Mouse (Mus musculus) heart, embryonic 13.5 days (tissue): ENCODE results near the gene Pmf1. TPM values are rescaled to one million over a fixed set of nuclear protein-coding genes. Genes with fewer than 3 reads are reported as not detected.
A peak's percentile ranks its signal among the peaks of the same experiment; 100 is the strongest.

ENCODE experiments used
- ATAC-seq: fragments of 200-750 bp; cut with Nextera tagmentation; 2 replicates; pipeline ENCODE4 v1.8.0; 2017; ENCODE audit warnings: moderate TSS enrichment; ENCODE audit not compliant: insufficient number of reproducible peaks, low FRiP score, low TSS enrichment; ENCODE audit errors: extremely low read depth
- H3K27ac ChIP-seq: fragments of 300-500 bp; sonication (generic); replicated peaks from 2 replicates; pipeline ENCODE4 v1.5.1; 2015; ENCODE audit warnings: moderate library complexity, mild to moderate bottlenecking, inconsistent platforms
- H3K27me3 ChIP-seq: fragments of 300-500 bp; sonication (generic); replicated peaks from 2 replicates; pipeline ENCODE4 v1.6.1; 2015; ENCODE audit warnings: mild to moderate bottlenecking, inconsistent platforms
- H3K36me3 ChIP-seq: fragments of 300-500 bp; sonication (generic); 2 replicates; pipeline ENCODE4 v1.6.1; 2015; ENCODE audit warnings: mild to moderate bottlenecking, inconsistent platforms
- H3K4me1 ChIP-seq: fragments of 300-500 bp; sonication (generic); 2 replicates; pipeline ENCODE4 v1.6.1; 2015; ENCODE audit warnings: inconsistent platforms
- H3K4me2 ChIP-seq: fragments of 300-500 bp; sonication (generic); 2 replicates; pipeline ENCODE4 v1.6.1; 2015; ENCODE audit warnings: inconsistent platforms, mild to moderate bottlenecking, moderate library complexity
- H3K4me3 ChIP-seq: fragments of 300-500 bp; sonication (generic); 2 replicates; pipeline ENCODE4 v1.5.1; 2015; ENCODE audit warnings: moderate library complexity, mild to moderate bottlenecking, inconsistent platforms
- H3K9ac ChIP-seq: fragments of 300-500 bp; sonication (generic); 2 replicates; pipeline ENCODE4 v1.6.1; 2015; ENCODE audit warnings: inconsistent platforms, mild to moderate bottlenecking, moderate library complexity
- H3K9me3 ChIP-seq: fragments of 300-500 bp; sonication (generic); 2 replicates; pipeline ENCODE4 v1.6.1; 2016; ENCODE audit warnings: inconsistent platforms
- WGBS: fragments of 180-500 bp; shearing (Covaris S2); methylation state at CpG from one replicate; pipeline ENCODE4 v1.1.7; 2015; ENCODE audit warnings: mixed read lengths; 5-methylcytosine and 5-hydroxymethylcytosine counted together
- polyA plus RNA-seq: library from polyadenylated mRNA; unstranded; fragments of >200 nt; fragmentation: Nextera tagmentation; extraction: Ambion mirVana; gene quantifications from 2 replicates; pipeline ENCODE4 v1.2.1, GENCODE M21; 2015

Gene Pmf1
- polyA plus RNA-seq, 1 experiment from 2014 or later, result 112 TPM

DNA sequence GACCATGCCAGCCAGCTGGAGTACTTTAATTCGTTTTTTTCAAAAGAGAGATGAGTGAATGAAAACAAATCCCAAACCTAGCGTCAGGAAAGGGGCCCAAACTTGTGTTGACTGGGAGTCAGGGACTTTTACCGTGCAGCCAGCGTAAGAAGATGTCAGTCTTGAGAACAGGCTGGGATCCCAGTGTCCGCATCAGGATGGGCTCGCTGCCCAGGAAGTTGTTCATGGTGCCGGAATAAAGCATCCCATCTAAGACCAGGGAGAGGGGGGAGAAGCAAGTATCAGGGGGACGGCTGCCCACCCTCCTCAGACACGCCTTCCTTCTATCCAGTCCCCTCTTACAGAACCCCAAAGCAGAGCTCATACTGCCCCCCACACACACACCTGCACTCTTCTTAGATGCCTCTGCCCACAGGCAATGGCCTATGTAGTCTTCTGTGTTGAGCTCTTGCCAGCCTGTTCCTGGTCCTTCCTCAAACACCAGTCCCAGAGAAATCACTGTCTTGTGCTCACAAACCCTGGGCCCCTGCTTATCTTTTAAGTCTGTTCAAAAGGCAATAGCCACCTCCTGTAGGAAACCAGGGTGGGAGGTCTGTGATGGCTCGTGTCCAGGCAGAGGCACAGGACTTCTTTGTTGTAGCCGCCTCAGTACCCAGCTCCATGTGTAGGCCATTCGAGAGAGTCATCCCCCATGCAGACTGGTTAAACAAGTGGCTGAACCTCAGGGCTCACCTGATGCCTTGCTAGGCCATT, 40.4 kb upstream of the Pmf1 start:
- no peak for ATAC-seq
- peaks cover 74% of the 10 kb centered on the region for H3K27me3 ChIP-seq
- 66% methylated on average over 12 of the region's 12 CpGs for WGBS

GRCm38 (mm10) chr3:88449395-88450023, 39.4 kb upstream of the Pmf1 start:
- H3K27me3 ChIP-seq, result peaks cover 69% of the 10 kb centered on the region
- peak overlapping the region; percentile 34 for H3K4me3 ChIP-seq
- peak overlapping the region; percentile 63; the same call in 1 of the 2 replicates for H3K9ac ChIP-seq
- peaks cover 25% of the 10 kb centered on the region for H3K4me1 ChIP-seq
- no peaks in the 10 kb centered on the region for H3K9me3 ChIP-seq
- H3K4me2 ChIP-seq, result peak overlapping the region; percentile 64
- no peaks in the 10 kb centered on the region for H3K36me3 ChIP-seq
- WGBS, result 9% methylated on average over 21 of the region's 21 CpGs
- no peak overlapping the region for H3K27ac ChIP-seq
- no peak for ATAC-seq

More for the DNA sequence above, 40.4 kb upstream of the Pmf1 start:
- H3K4me1 ChIP-seq, result peaks cover 31% of the 10 kb centered on the region
- H3K9ac ChIP-seq, result no peak overlapping the region
- no peaks in the 10 kb centered on the region for H3K36me3 ChIP-seq
- no peak overlapping the region for H3K27ac ChIP-seq
- no peaks in the 10 kb centered on the region for H3K9me3 ChIP-seq
- H3K4me2 ChIP-seq, result no peak overlapping the region
- H3K4me3 ChIP-seq, result no peak overlapping the region

GRCm38 (mm10) chr3:88448443-88448842, 38.3 kb upstream of the Pmf1 start:
- no peaks in the 10 kb centered on the region for H3K9me3 ChIP-seq
- peaks cover 58% of the 10 kb centered on the region for H3K27me3 ChIP-seq
- WGBS, result 87% methylated on average over 8 of the region's 8 CpGs
- H3K9ac ChIP-seq, result no peak overlapping the region
- no peak overlapping the region for H3K4me2 ChIP-seq
- H3K4me3 ChIP-seq, result no peak overlapping the region
- peaks cover 25% of the 10 kb centered on the region for H3K4me1 ChIP-seq
- no peaks in the 10 kb centered on the region for H3K36me3 ChIP-seq
- H3K27ac ChIP-seq, result no peak overlapping the region
- no peak for ATAC-seq

GRCm38 (mm10) chr3:88447676-88448183, 37.6 kb upstream of the Pmf1 start:
- Histone ChIP-seq H3K4me3 (no peak overlapping the region), H3K4me1 (peaks cover 25% of the 10 kb centered on the region), H3K27me3 (peaks cover 51% of the 10 kb centered on the region), H3K27ac (no peak overlapping the region), H3K9ac (no peak overlapping the region), H3K9me3 (no peaks in the 10 kb centered on the region), H3K36me3 (no peaks in the 10 kb centered on the region), H3K4me2 (no peak overlapping the region)
- WGBS, result 47% methylated on average over 8 of the region's 8 CpGs
- ATAC-seq, result no peak

DNA sequence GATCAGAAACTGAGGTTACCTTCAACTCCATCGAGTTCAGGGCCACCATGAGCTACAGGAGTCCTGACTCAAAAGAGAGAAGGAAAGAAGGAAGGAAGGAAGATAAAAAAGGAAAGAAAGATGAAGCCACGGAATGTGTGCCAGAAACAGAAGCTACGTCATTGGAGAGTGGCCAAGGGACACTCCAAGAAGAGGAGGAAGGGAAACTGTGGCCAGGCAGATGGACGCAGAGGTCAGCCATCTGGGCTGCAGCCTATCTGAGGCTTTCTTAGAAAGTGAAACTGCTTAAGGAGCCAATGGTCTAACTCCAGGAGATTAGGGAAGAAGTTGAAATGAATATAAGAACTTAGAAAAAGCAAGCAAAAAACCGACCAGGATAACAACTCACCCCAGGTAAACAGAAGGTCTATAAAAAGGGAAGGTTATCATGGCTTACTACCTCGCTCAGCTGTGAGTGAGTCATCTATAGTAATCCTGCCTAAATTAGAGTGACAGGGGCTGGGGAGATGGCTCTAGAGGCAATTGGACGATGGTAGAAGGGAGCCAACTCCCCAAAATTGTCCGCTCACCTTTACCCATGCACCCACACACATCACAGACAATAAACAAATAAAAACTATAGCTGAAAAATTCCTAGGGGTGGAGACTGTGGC, 36.5 kb upstream of the Pmf1 start:
- no peak overlapping the region for H3K9ac ChIP-seq
- no peak overlapping the region for H3K27ac ChIP-seq
- H3K9me3 ChIP-seq, result no peaks in the 10 kb centered on the region
- no peak overlapping the region for H3K4me3 ChIP-seq
- H3K27me3 ChIP-seq, result peaks cover 40% of the 10 kb centered on the region
- peaks cover 25% of the 10 kb centered on the region for H3K4me1 ChIP-seq
- no peak for ATAC-seq
- 45% methylated on average over 8 of the region's 8 CpGs for WGBS
- no peak overlapping the region for H3K4me2 ChIP-seq
- H3K36me3 ChIP-seq, result no peaks in the 10 kb centered on the region

DNA sequence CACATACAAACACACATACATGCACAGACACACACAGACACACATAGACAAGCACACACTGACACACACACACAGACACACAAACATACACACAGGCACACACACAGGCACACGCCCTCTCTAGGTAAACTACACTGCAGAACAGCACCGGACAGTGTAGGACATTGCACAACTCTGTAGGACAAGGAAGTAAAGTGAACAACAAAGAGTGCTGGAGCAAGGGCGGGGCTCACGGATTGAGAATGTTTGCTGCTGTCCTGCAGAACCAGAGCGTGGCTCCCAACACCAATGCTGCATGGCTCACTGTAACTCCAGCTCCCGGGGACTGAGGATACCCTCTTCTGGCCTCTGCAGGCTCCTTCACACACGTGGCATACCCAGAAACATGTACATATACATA, 32.8 kb upstream of the Pmf1 start:
- no peaks in the 10 kb centered on the region for H3K9me3 ChIP-seq
- peaks cover 30% of the 10 kb centered on the region for H3K4me1 ChIP-seq
- H3K9ac ChIP-seq, result no peak overlapping the region
- H3K4me2 ChIP-seq, result no peak overlapping the region
- 61% methylated on average over 7 of the region's 7 CpGs for WGBS
- H3K27ac ChIP-seq, result no peak overlapping the region
- no peak for ATAC-seq
- H3K27me3 ChIP-seq, result peaks cover 19% of the 10 kb centered on the region; the same call in 1 of the 2 replicates
- no peak overlapping the region for H3K4me3 ChIP-seq
- H3K36me3 ChIP-seq, result no peaks in the 10 kb centered on the region

- WGBS, result 69% methylated on average over 12 of the region's 12 CpGs
- Histone ChIP-seq H3K27me3 (peaks cover 19% of the 10 kb centered on the region; the same call in 1 of the 2 replicates), H3K4me1 (peaks cover 30% of the 10 kb centered on the region), H3K9ac (no peak overlapping the region), H3K9me3 (no peaks in the 10 kb centered on the region), H3K4me2 (no peak overlapping the region), H3K27ac (no peak overlapping the region), H3K4me3 (no peak overlapping the region), H3K36me3 (no peaks in the 10 kb centered on the region)
- ATAC-seq, result no peak
These were observed 32.4 kb upstream of the Pmf1 start for GRCm38 (mm10) chr3:88442488-88442887.

DNA sequence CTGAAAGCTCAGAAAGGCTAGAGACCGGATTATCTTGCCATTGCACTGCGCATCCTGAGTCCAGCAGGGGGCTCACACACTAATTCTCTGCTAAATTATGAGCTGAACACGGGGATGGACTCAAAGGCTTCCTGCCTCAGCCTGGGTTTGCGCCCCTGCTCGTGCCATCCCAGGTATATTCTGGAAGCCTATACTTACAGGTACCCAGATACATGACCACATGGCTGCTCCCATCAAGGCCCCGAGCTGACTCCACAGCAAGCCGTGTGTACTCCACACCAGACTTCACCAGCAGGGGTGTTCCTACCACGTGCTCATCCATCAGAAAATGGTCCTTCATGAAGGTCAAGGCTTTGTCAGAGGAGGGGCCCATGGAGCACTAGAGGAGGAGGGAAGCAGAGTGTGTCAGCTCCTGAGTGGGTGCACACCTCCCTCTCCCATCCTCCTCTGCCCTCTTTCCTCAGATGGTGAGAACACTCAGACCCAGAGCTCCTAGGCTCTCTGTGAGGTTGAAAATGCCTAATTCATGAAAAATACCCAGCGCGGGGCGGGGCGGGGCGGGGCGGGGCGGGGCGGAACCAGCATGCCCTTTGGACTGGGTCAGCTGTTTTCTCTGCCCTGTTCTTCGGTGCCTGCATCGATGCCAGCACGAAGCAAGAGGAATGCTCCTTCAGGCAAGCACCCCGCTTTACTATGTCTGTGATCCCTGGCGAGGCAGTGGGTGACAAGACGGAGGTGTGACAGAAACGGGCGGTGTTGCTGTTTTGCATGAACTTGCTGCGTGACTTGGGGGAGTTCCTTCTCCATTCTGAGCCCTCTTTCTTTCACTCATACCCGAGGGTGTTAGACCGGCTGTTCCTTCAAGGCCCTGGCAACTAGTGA, 30.6 kb upstream of the Pmf1 start:
- H3K9ac ChIP-seq, result peak overlapping the region; percentile 75
- no peak overlapping the region for H3K27ac ChIP-seq
- peak overlapping the region; percentile 66 for H3K4me2 ChIP-seq
- H3K4me3 ChIP-seq, result peak overlapping the region; percentile 35
- peaks cover 14% of the 10 kb centered on the region; the same call in 1 of the 2 replicates for H3K27me3 ChIP-seq
- no peaks in the 10 kb centered on the region for H3K36me3 ChIP-seq
- no peaks in the 10 kb centered on the region for H3K9me3 ChIP-seq
- peaks cover 37% of the 10 kb centered on the region for H3K4me1 ChIP-seq
- 17% methylated on average over 27 of the region's 27 CpGs for WGBS
- no peak for ATAC-seq

DNA sequence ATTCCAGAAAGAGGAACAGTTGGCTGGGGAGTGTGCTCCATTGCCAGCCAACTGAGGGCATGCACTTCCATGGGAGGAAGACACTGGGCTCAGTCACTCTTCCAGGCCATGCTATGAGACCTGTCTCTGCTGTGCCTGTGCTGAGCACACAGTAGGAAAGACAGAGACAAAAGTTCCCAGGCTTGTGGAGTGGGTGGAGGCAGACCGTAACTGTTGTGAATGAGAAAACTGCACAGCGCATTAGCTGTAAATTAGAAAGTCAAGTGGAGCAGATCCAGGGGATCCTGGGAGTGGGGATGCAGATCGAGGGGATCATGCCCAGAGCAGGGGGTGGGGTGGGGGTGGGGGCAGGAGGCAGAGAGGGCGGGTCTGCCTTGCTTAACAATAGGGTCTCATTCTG, 29.5 kb upstream of the Pmf1 start:
- no peaks in the 10 kb centered on the region for H3K36me3 ChIP-seq
- WGBS, result 72% methylated on average over 4 of the region's 4 CpGs

GRCm38 (mm10) chr3:88437454-88437853, 27.3 kb upstream of the Pmf1 start:
- WGBS, result 63% methylated on average over 10 of the region's 10 CpGs
- Histone ChIP-seq H3K27ac (peak overlapping the region; percentile 66; the same call in 1 of the 2 replicates), H3K4me2 (peak overlapping the region; percentile 72), H3K4me1 (peaks cover 37% of the 10 kb centered on the region), H3K36me3 (no peaks in the 10 kb centered on the region), H3K27me3 (peaks cover 12% of the 10 kb centered on the region; the same call in 1 of the 2 replicates), H3K9ac (peak overlapping the region; percentile 72), H3K9me3 (no peaks in the 10 kb centered on the region), H3K4me3 (peak overlapping the region; percentile 47)
- no peak for ATAC-seq

More for the DNA sequence above, 29.5 kb upstream of the Pmf1 start:
- no peak overlapping the region for H3K4me2 ChIP-seq
- ATAC-seq, result no peak
- H3K27me3 ChIP-seq, result peaks cover 12% of the 10 kb centered on the region; the same call in 1 of the 2 replicates
- H3K9me3 ChIP-seq, result no peaks in the 10 kb centered on the region
- H3K4me3 ChIP-seq, result no peak overlapping the region
- peaks cover 37% of the 10 kb centered on the region for H3K4me1 ChIP-seq
- H3K27ac ChIP-seq, result no peak overlapping the region
- no peak overlapping the region for H3K9ac ChIP-seq
